Mouse (Mus musculus) midbrain, embryonic 12.5 days (tissue): ENCODE measurements around the gene Mrpl28. TPM values are rescaled to one million over a fixed set of nuclear protein-coding genes. Genes with fewer than 3 reads are reported as not detected.

ENCODE experiments used
- ATAC-seq: fragments of 200-750 bp; cut with Nextera tagmentation; 2 replicates; pipeline ENCODE4 v1.8.0; 2017; ENCODE audit warnings: low read depth, moderate TSS enrichment, moderate library complexity; ENCODE audit not compliant: low FRiP score
- H3K27ac ChIP-seq: fragments of 300-500 bp; sonication (generic); replicated peaks from 2 replicates; pipeline ENCODE4 v1.5.1; 2016; ENCODE audit warnings: mild to moderate bottlenecking
- H3K27me3 ChIP-seq: fragments of 300-500 bp; sonication (generic); 2 replicates; pipeline ENCODE4 v1.6.1; 2016; ENCODE audit warnings: mild to moderate bottlenecking
- H3K36me3 ChIP-seq: fragments of 300-500 bp; sonication (generic); 2 replicates; pipeline ENCODE4 v1.6.1; 2016
- H3K4me1 ChIP-seq: fragments of 300-500 bp; sonication (generic); 2 replicates; pipeline ENCODE4 v1.6.1; 2016
- H3K4me2 ChIP-seq: fragments of 300-500 bp; sonication (generic); replicated peaks from 2 replicates; pipeline ENCODE4 v1.6.1; 2016; ENCODE audit warnings: mild to moderate bottlenecking, moderate library complexity
- H3K4me3 ChIP-seq: fragments of 300-500 bp; sonication (generic); 2 replicates; pipeline ENCODE4 v1.5.1; 2016; ENCODE audit warnings: mild to moderate bottlenecking
- H3K9ac ChIP-seq: fragments of 300-500 bp; sonication (generic); replicated peaks from 2 replicates; pipeline ENCODE4 v1.6.1; 2016; ENCODE audit warnings: mild to moderate bottlenecking, moderate library complexity
- H3K9me3 ChIP-seq: fragments of 300-500 bp; sonication (generic); 2 replicates; pipeline ENCODE4 v1.6.1; 2016; ENCODE audit warnings: mild to moderate bottlenecking
- WGBS: fragments of 180-500 bp; shearing (Covaris S2); methylation state at CpG from one replicate; pipeline ENCODE4 v1.1.7; 2016; 5-methylcytosine and 5-hydroxymethylcytosine counted together
- polyA plus RNA-seq: library from polyadenylated mRNA; unstranded; fragments of >200 nt; fragmentation: Nextera tagmentation; extraction: Ambion mirVana; gene quantifications from 2 replicates; pipeline ENCODE4 v1.2.1, GENCODE M21; 2016

Gene Mrpl28
- polyA plus RNA-seq, 1 experiment from 2014 or later: 210 TPM

- no peak overlapping the region for H3K9ac ChIP-seq
- H3K4me1 ChIP-seq: peaks cover 17% of the 10 kb centered on the region
- WGBS: 49% methylated on average over 33 of the region's 33 CpGs
- no peak overlapping the region for H3K27ac ChIP-seq
- no peaks in the 10 kb centered on the region for H3K9me3 ChIP-seq
- peaks cover 61% of the 10 kb centered on the region for H3K27me3 ChIP-seq
- peaks cover 2% of the 10 kb centered on the region; the same call in 1 of the 2 replicates for H3K36me3 ChIP-seq
- no peak; the same call in 1 of the 2 replicates for ATAC-seq
- H3K4me3 ChIP-seq: no peak overlapping the region
- H3K4me2 ChIP-seq: no peak overlapping the region
Observed at GRCm38 (mm10) chr17:26119766-26120710, 3.3 kb upstream of the Mrpl28 start.

- no peaks in the 10 kb centered on the region for H3K9me3 ChIP-seq
- 61% methylated on average over 5 of the region's 5 CpGs for WGBS
- H3K27me3 ChIP-seq: peaks cover 50% of the 10 kb centered on the region
- no peak overlapping the region for H3K27ac ChIP-seq
- H3K36me3 ChIP-seq: peaks cover 28% of the 10 kb centered on the region
- H3K9ac ChIP-seq: no peak overlapping the region
- ATAC-seq: 0 out of 2 replicates have a peak, but pooled peaks have one; percentile 14
- H3K4me2 ChIP-seq: no peak overlapping the region
- no peak overlapping the region for H3K4me3 ChIP-seq
- H3K4me1 ChIP-seq: peaks cover 20% of the 10 kb centered on the region
Observed at GRCm38 (mm10) chr17:26122431-26123140, 714 bp upstream of the Mrpl28 start.

- 92% methylated on average over 7 of the region's 7 CpGs for WGBS
- ATAC-seq: no peak
- H3K36me3 ChIP-seq: peaks cover 47% of the 10 kb centered on the region
- H3K9ac ChIP-seq: peak overlapping the region; percentile 73; the same call in 1 of the 2 replicates
- H3K9me3 ChIP-seq: no peaks in the 10 kb centered on the region
- peaks cover 48% of the 10 kb centered on the region for H3K27me3 ChIP-seq
- H3K4me3 ChIP-seq: peak overlapping the region; percentile 77
- H3K4me2 ChIP-seq: peak overlapping the region; percentile 86
- H3K4me1 ChIP-seq: peaks cover 20% of the 10 kb centered on the region
- no peak overlapping the region for H3K27ac ChIP-seq
Observed at GRCm38 (mm10) chr17:26124560-26124959, 1.3 kb downstream of the Mrpl28 start.

DNA sequence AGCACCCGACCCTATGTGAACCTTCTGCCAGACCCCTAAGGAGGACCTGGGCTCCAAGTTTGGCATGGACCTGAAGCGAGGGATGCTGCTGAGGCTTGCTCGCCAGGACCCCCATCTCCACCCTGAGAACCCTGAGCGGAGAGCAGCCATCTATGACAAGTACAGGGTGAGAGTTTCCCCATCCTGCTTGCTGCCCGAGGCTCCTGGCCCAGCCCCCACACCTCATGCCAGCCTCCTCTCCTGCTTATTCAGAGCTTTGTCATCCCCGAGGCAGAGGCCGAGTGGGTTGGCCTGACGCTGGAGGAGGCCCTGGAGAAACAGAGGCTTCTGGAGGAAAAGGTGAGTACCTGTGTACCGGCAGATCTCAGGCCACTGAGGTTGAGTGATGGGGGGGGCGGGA, 1.9 kb downstream of the Mrpl28 start:
- H3K4me3 ChIP-seq: no peak overlapping the region
- 95% methylated on average over 10 of the region's 10 CpGs for WGBS
- peaks cover 20% of the 10 kb centered on the region for H3K4me1 ChIP-seq
- H3K27me3 ChIP-seq: peaks cover 50% of the 10 kb centered on the region
- H3K27ac ChIP-seq: no peak overlapping the region
- H3K36me3 ChIP-seq: peaks cover 54% of the 10 kb centered on the region
- H3K9me3 ChIP-seq: no peaks in the 10 kb centered on the region
- no peak overlapping the region for H3K4me2 ChIP-seq
- no peak overlapping the region for H3K9ac ChIP-seq
- no peak for ATAC-seq

- Histone ChIP-seq H3K36me3 (peaks cover 48% of the 10 kb centered on the region), H3K4me3 (peak overlapping the region; percentile 40), H3K4me2 (peak overlapping the region; percentile 51), H3K27ac (peak overlapping the region; percentile 92), H3K4me1 (peaks cover 25% of the 10 kb centered on the region), H3K9ac (peak overlapping the region; percentile 57), H3K27me3 (peaks cover 72% of the 10 kb centered on the region), H3K9me3 (no peaks in the 10 kb centered on the region)
- WGBS: 47% methylated on average over 18 of the region's 18 CpGs
- ATAC-seq: peak; percentile 82
Observed at GRCm38 (mm10) chr17:26131062-26131732, 7.9 kb downstream of the Mrpl28 start.

GRCm38 (mm10) chr17:26131856-26132853, 8.9 kb downstream of the Mrpl28 start:
- WGBS: 33% methylated on average over 18 of the region's 18 CpGs
- H3K9me3 ChIP-seq: no peaks in the 10 kb centered on the region
- H3K27me3 ChIP-seq: peaks cover 70% of the 10 kb centered on the region
- H3K27ac ChIP-seq: peak overlapping the region; percentile 92
- H3K4me3 ChIP-seq: peak overlapping the region; percentile 40
- H3K4me2 ChIP-seq: peak overlapping the region; percentile 51
- peaks cover 39% of the 10 kb centered on the region for H3K36me3 ChIP-seq
- ATAC-seq: peak; percentile 73
- H3K9ac ChIP-seq: peak overlapping the region; percentile 57
- peaks cover 25% of the 10 kb centered on the region for H3K4me1 ChIP-seq

GRCm38 (mm10) chr17:26137106-26137750, 13.9 kb downstream of the Mrpl28 start:
- Histone ChIP-seq H3K9me3 (no peaks in the 10 kb centered on the region), H3K36me3 (0 out of 2 replicates have a peak, but pooled peaks cover 3% of the 10 kb centered on the region), H3K9ac (no peak overlapping the region), H3K27me3 (peaks cover 38% of the 10 kb centered on the region), H3K27ac (no peak overlapping the region), H3K4me2 (no peak overlapping the region), H3K4me1 (peaks cover 37% of the 10 kb centered on the region), H3K4me3 (no peak overlapping the region)
- ATAC-seq: no peak
- 87% methylated on average over 11 of the region's 11 CpGs for WGBS

DNA sequence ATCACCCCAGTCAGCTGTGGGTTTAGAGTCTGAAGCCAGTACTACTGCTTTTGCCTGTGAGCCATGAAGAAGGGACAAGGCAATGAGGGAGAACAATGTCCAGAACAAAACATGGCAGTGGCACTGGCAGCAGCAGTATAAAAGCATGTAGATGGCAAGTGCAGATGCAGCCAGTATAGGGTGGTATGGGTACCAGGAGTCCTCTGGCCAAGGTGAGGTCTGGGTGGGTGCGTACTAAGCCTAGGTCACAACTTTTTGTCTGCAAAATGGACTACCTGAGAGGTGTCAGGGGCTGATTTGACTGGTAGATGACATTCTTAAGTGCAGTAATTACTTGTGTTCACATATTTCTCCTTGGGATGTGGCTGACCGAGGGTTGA, 14.4 kb downstream of the Mrpl28 start:
- H3K4me1 ChIP-seq: peaks cover 32% of the 10 kb centered on the region
- H3K27ac ChIP-seq: peak overlapping the region; percentile 86
- H3K9me3 ChIP-seq: no peaks in the 10 kb centered on the region
- H3K36me3 ChIP-seq: peaks cover 8% of the 10 kb centered on the region
- no peak for ATAC-seq
- H3K27me3 ChIP-seq: peaks cover 36% of the 10 kb centered on the region
- peak overlapping the region; percentile 94 for H3K4me2 ChIP-seq
- H3K4me3 ChIP-seq: peak overlapping the region; percentile 94; the same call in 1 of the 2 replicates
- 77% methylated on average over 2 of the region's 2 CpGs for WGBS
- H3K9ac ChIP-seq: peak overlapping the region; percentile 97; the same call in 1 of the 2 replicates

DNA sequence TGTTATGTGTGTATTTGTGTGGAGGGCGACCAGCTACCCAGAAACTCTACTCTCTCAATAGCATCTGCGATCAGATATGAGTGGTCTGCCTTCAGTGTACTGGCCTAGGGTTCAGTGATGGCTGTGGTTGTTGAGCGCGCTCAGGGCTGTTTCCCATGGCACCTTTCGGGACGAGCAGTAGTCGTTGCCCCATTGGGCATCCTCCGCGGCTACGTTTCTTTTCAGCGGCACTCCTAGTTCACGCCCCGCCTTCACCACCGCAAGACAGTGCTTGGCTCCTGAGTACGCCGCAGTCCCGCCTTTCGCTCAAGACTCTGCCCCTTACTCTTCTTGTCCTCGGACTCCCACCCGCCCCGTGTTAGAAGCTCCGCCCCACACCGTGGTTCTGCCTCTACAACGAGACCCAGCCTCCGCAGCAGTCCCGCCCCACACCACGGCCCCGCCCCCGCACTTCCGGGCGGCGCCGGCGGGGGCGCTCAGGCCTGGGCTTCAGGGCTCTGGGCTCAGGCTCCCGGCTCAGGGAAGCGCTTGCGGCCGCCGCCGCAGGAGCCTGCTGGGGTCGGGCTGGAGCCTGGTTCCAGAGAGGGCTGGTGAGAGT, 15.0 kb downstream of the Mrpl28 start, which contains the start of gene Axin1:
TSS of gene Axin1 (plus strand) at position 450 of the 598 bp plus-strand sequence.
- peak within 1 kb of the TSS; percentile 94 for H3K4me2 ChIP-seq
- H3K9ac ChIP-seq: peak within 1 kb of the TSS; percentile 97
- H3K4me1 ChIP-seq: peaks cover 28% of the 10 kb centered on the region
- H3K4me3 ChIP-seq: peak within 1 kb of the TSS; percentile 94
- H3K36me3 ChIP-seq: peaks cover 14% of the 10 kb centered on the region
- peak within 1 kb of the TSS; percentile 86 for H3K27ac ChIP-seq
- H3K27me3 ChIP-seq: peaks cover 31% of the 10 kb centered on the region
- ATAC-seq: peak; percentile 97
- no peaks in the 10 kb centered on the region for H3K9me3 ChIP-seq
- under 1% methylated on average over 42 of the region's 42 CpGs for WGBS

DNA sequence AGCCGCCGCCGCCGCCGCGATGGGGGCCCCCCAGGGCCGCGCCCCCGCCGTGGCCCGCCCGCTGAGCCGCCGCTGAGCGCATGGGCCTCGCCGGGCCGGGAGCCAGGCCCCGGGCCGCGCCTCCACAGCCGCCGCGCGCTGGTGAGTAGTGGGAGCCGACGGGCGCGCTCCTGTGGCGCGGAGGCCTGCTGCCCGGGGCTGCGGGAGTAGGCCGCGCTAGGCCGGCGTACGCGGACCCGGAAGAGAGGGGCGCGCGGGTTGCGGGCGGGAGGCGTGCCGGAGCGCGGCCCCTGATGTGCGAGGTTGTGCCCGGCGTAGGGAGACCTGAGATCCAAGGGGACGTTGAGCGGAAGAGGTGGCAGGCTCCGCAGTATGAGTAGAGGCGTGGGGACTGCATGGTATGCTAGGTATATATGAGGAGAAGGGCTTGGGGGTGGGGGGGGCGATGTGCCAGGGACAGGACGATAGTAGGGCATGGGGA, 15.6 kb downstream of the Mrpl28 start:
- Histone ChIP-seq H3K4me1 (peaks cover 28% of the 10 kb centered on the region), H3K27me3 (peaks cover 25% of the 10 kb centered on the region), H3K36me3 (peaks cover 19% of the 10 kb centered on the region), H3K27ac (peak overlapping the region; percentile 86), H3K4me2 (peak overlapping the region; percentile 94), H3K9ac (peak overlapping the region; percentile 97), H3K4me3 (peak overlapping the region; percentile 94), H3K9me3 (no peaks in the 10 kb centered on the region)
- ATAC-seq: peak; percentile 66; the same call in 1 of the 2 replicates
- under 1% methylated on average over 53 of the region's 58 CpGs for WGBS
